In genomic region chr12:78206571-78206960, GRCm38 (mm10) we compare ENCODE assay signal across 21 mouse cellular contexts. TPM values are rescaled to one million over a fixed set of nuclear protein-coding genes. Genes with fewer than 3 reads are reported as not detected.
DNase-seq lines count a peak whose midpoint lies in the region; ATAC-seq and TF ChIP-seq lines count a peak whose summit lies in the region.
"Had no signal": no experiment of that assay in that cellular context is flagged by ENCODE, and none has a peak within 500 bp of the region (broad histone marks: within the 10 kb centered on the region; RNA-seq: fewer than 3 reads in every experiment).

No protein-coding gene starts in this region.

- H3K27ac ChIP-seq in liver, adult 2 months (replicated peaks; ENCODE audit: insufficient read depth, low read depth, low read length), result peak overlapping the region; percentile 93
- H3K27ac ChIP-seq in liver, embryonic 11.5 days (ENCODE audit: low read depth, low read length), result no peak overlapping the region
- no peak overlapping the region for H3K27ac ChIP-seq in CH12.LX (ENCODE audit: insufficient read depth, low read depth)
- H3K27ac ChIP-seq in bone marrow macrophage, adult 2 months (ENCODE audit: insufficient read depth, low read depth, low read length), result 0 out of 2 replicates have a peak overlapping the region, but pooled peaks have one; percentile 9
- H3K27ac ChIP-seq: embryonic facial prominence, embryonic 12.5 days; heart, embryonic 10.5 days; liver, embryonic 13.5 days; neural tube, embryonic 12.5 days had no signal

- no peak for TF ChIP-seq POLR2A in liver, adult 2 months (IDR thresholded peaks at IDR 0.05; ENCODE audit: extremely low read depth, insufficient read depth, low read length)
- TF ChIP-seq POLR2A in CH12.LX (IDR thresholded peaks at IDR 0.05; ENCODE audit: low read depth, low read length), result no peak
- no peak for TF ChIP-seq POLR2A in bone marrow macrophage, adult 2 months (IDR thresholded peaks at IDR 0.05; ENCODE audit: borderline replicate concordance, low read depth, low read length)

- TF ChIP-seq CTCF in liver, adult 2 months (IDR thresholded peaks at IDR 0.05; ENCODE audit: low read depth, low read length), result no peak
- TF ChIP-seq CTCF in CH12.LX (conservative IDR thresholded peaks at IDR 0.05 in 1 of 2, IDR thresholded peaks at IDR 0.05 in 1 of 2; ENCODE audit: low read depth in 2 of 2, low read length in 2 of 2), result no peak
- no peak for TF ChIP-seq CTCF in bone marrow macrophage, adult 2 months (IDR thresholded peaks at IDR 0.05; ENCODE audit: low read depth, low read length)

- no peak for ATAC-seq in liver, embryonic 11.5 days (replicated peaks; ENCODE audit: low FRiP score)
- peak; percentile 8 for ATAC-seq in megakaryocyte, adult 5-6 weeks (ENCODE audit: poor library complexity, severe bottlenecking)
- ATAC-seq in frontal cortex, adult (ENCODE audit: low TSS enrichment), result no peak

- no peak for TF ChIP-seq EP300 in CH12.LX (IDR thresholded peaks at IDR 0.05; ENCODE audit: low read length)

- no peak for TF ChIP-seq RAD21 in CH12.LX (IDR thresholded peaks at IDR 0.05; ENCODE audit: low read depth, low read length)

- in situ Hi-C loops in CH12.LX (cut with MboI; ENCODE audit: low pct_ligation_motif_present, low pct_unique_long_range_greater_than_20kb, low sequenced_read_pairs), result loop anchor here (25.0 kb wide), 1 partner anchor 656 kb away; the partner anchor contains the start of genes Atp6v1d and Eif2s1

- H3K36me3 ChIP-seq in liver, adult 2 months (ENCODE audit: control insufficient read depth, insufficient read depth, low read length), result no peaks in the 10 kb centered on the region
- H3K36me3 ChIP-seq in liver, embryonic 11.5 days (ENCODE audit: control insufficient read depth, insufficient read depth, low read length), result no peaks in the 10 kb centered on the region
- H3K36me3 ChIP-seq in CH12.LX (replicated peaks in 1 of 2; ENCODE audit: control insufficient read depth in 1 of 2, insufficient read depth in 1 of 2, low read length in 1 of 2), result no peaks in the 10 kb centered on the region
- H3K36me3 ChIP-seq: embryonic facial prominence, embryonic 12.5 days; heart, embryonic 10.5 days; liver, embryonic 13.5 days; neural tube, embryonic 12.5 days had no signal

- no peaks in the 10 kb centered on the region for H3K27me3 ChIP-seq in liver, adult 2 months (ENCODE audit: control insufficient read depth, insufficient read depth, low read length)
- no peaks in the 10 kb centered on the region for H3K27me3 ChIP-seq in liver, embryonic 11.5 days (replicated peaks; ENCODE audit: control insufficient read depth, insufficient read depth, low read length)
- H3K27me3 ChIP-seq in CH12.LX (replicated peaks), result no peaks in the 10 kb centered on the region
- H3K27me3 ChIP-seq: embryonic facial prominence, embryonic 12.5 days; liver, embryonic 13.5 days; neural tube, embryonic 12.5 days had no signal

- H3K9ac ChIP-seq in liver, adult 2 months (ENCODE audit: low read depth, low read length), result peak overlapping the region; percentile 61; the same call in 1 of the 2 replicates
- H3K9ac ChIP-seq in liver, embryonic 11.5 days (ENCODE audit: low read depth, low read length), result no peak overlapping the region
- H3K9ac ChIP-seq in CH12.LX (ENCODE audit: insufficient read depth, low read depth), result 0 out of 2 replicates have a peak overlapping the region, but pooled peaks have one; percentile 2
- H3K9ac ChIP-seq: embryonic facial prominence, embryonic 12.5 days; liver, embryonic 13.5 days; neural tube, embryonic 12.5 days had no signal

- H3K9me3 ChIP-seq in liver, embryonic 11.5 days (ENCODE audit: control insufficient read depth, low read length), result no peaks in the 10 kb centered on the region
- H3K9me3 ChIP-seq in CH12.LX (replicated peaks; ENCODE audit: low read length), result no peaks in the 10 kb centered on the region
- H3K9me3 ChIP-seq: embryonic facial prominence, embryonic 12.5 days; heart, embryonic 10.5 days; liver, embryonic 13.5 days; neural tube, embryonic 12.5 days had no signal

- H3K4me3 ChIP-seq in liver, adult 2 months (ENCODE audit: insufficient read depth, low read depth, low read length), result no peak overlapping the region
- no peak overlapping the region for H3K4me3 ChIP-seq in liver, embryonic 11.5 days (ENCODE audit: low read depth, low read length)
- H3K4me3 ChIP-seq in CH12.LX (replicated peaks in 1 of 3; ENCODE audit: low read depth in 2 of 3, low read length in 2 of 3, poor library complexity in 1 of 3), result peak overlapping the region in 1 of 3 experiments; percentile 21
- H3K4me3 ChIP-seq in bone marrow macrophage, adult 2 months (ENCODE audit: insufficient read depth, low read length), result peak overlapping the region; percentile 43
- H3K4me3 ChIP-seq: embryonic facial prominence, embryonic 12.5 days; heart, embryonic 10.5 days; liver, embryonic 13.5 days; neural tube, embryonic 12.5 days had no signal

- DNase-seq in liver, adult 2 months (ENCODE audit: extremely low read depth, low read depth, low spot score), result no peak
- DNase-seq in liver, embryonic 11.5 days (ENCODE audit: low spot score), result no peak
- DNase-seq in CH12.LX (ENCODE audit: extremely low read depth), result no peak
- DNase-seq in spleen, postnatal 10 days (ENCODE audit: low spot score in 2 of 2), result no peak

- H3K4me2 ChIP-seq in liver, embryonic 11.5 days, result no peak overlapping the region
- H3K4me2 ChIP-seq in CH12.LX (ENCODE audit: insufficient read depth, low read depth, poor library complexity, severe bottlenecking), result peak overlapping the region; percentile 47
- H3K4me2 ChIP-seq: embryonic facial prominence, embryonic 12.5 days had no signal

- WGBS in liver, adult 2 months, result 63% methylated on average over 4 of the region's 4 CpGs
- WGBS in liver, embryonic 11.5 days, result 79% methylated on average over 4 of the region's 4 CpGs

- H3K79me2 ChIP-seq in liver, adult 2 months (ENCODE audit: control insufficient read depth, insufficient read depth, low read length), result 0 out of 2 replicates have a peak, but pooled peaks cover 3% of the 10 kb centered on the region
- no peaks in the 10 kb centered on the region for H3K79me2 ChIP-seq in CH12.LX (replicated peaks; ENCODE audit: control insufficient read depth, extremely low read depth, insufficient read depth, poor library complexity, severe bottlenecking)

- peaks cover 16% of the 10 kb centered on the region for H3K4me1 ChIP-seq in liver, adult 2 months (ENCODE audit: control insufficient read depth, insufficient read depth, low read length)
- H3K4me1 ChIP-seq in liver, embryonic 11.5 days (replicated peaks; ENCODE audit: control insufficient read depth, insufficient read depth, low read length), result no peaks in the 10 kb centered on the region
- H3K4me1 ChIP-seq in CH12.LX (ENCODE audit: control insufficient read depth in 1 of 2, insufficient read depth in 2 of 2), result peaks cover 0 to 11% of the 10 kb centered on the region in 2 experiments; a peak in 2 of 4 replicates
- peaks cover 4% of the 10 kb centered on the region for H3K4me1 ChIP-seq in bone marrow macrophage, adult 2 months (ENCODE audit: control insufficient read depth, insufficient read depth, low read length)
- H3K4me1 ChIP-seq: embryonic facial prominence, embryonic 12.5 days; heart, embryonic 10.5 days; liver, embryonic 13.5 days; neural tube, embryonic 12.5 days had no signal

- dilution Hi-C loops in CH12.LX (cut with MboI; ENCODE audit: extremely low pct_ligation_motif_present, extremely low pct_unique_long_range_greater_than_20kb, low sequenced_read_pairs), result no loop called here

TF ChIP-seq in CH12.LX, 34 proteins besides CTCF, POLR2A, EP300 and RAD21:
- TF ChIP-seq MAX (IDR thresholded peaks at IDR 0.05; ENCODE audit: low read length), result no peak
- TF ChIP-seq IRF4 (IDR thresholded peaks at IDR 0.05; ENCODE audit: low read depth, low read length), result peak; percentile 37; the same call in 1 of the 2 replicates
- peak; percentile 18; the same call in 1 of the 2 replicates for TF ChIP-seq TCF12 (IDR thresholded peaks at IDR 0.05; ENCODE audit: low read depth, low read length)
- TF ChIP-seq POLR2AphosphoS2 (IDR thresholded peaks at IDR 0.05; ENCODE audit: low read depth, low read length), result no peak
TF ChIP-seq in CH12.LX: peak in this region for 2.

RNA-seq across cellular contexts. Expression of gene Gm6657, which starts 12.5 kb away (rescaled TPM):
- not detected in 2 replicates for total RNA-seq in liver, adult 2 months (2014; rRNA removed)
- not detected in 2 replicates for polyA plus RNA-seq in liver, adult 2 months (2012; rRNA removed)
- polyA plus RNA-seq in liver, embryonic 11.5 days (2014; fragmentation: Nextera tagmentation; extraction: Ambion mirVana), result not detected in 2 replicates
- not detected in 2 replicates for total RNA-seq in CH12.LX (2012; rRNA removed)
- not detected in 2 replicates for total RNA-seq in CH12.LX (2014; rRNA removed)
- polyA plus RNA-seq in CH12.LX (2012; ENCODE audit: insufficient read length, low read depth), result not detected in 2 replicates
- not detected in 2 replicates for polyA plus RNA-seq in bone marrow macrophage, adult 2 months (2012; ENCODE audit: insufficient read depth, insufficient read length, missing spikeins)
- not detected in 2 replicates for total RNA-seq in megakaryocyte, adult 5-6 weeks (2015)
- total RNA-seq in megakaryocyte, adult 5-6 weeks (2017), result not detected in 2 replicates
- total RNA-seq: adrenal gland, postnatal 14 days; common myeloid progenitor, adult 5-6 weeks; gastrocnemius, postnatal 10 days; heart, postnatal 25 days; left cerebral cortex, postnatal 36 days had no signal
- polyA plus RNA-seq: CD4-positive, CD25-positive, alpha-beta regulatory T cell, adult 4 months; embryonic facial prominence, embryonic 12.5 days; forebrain, embryonic 16.5 days; heart, embryonic 10.5 days; hindbrain, embryonic 16.5 days; kidney, embryonic 16.5 days; liver, embryonic 13.5 days; neural tube, embryonic 12.5 days; spleen, adult 2 months had no signal

RNA-seq across cellular contexts. Expression of gene Gphn, which starts 19.6 kb away (rescaled TPM):
- total RNA-seq in liver, adult 2 months (2014; rRNA removed), result 52.6 and 59.4 TPM in 2 replicates
- polyA plus RNA-seq in liver, adult 2 months (2012; rRNA removed), result 31.6 and 33.5 TPM in 2 replicates
- 12.8 and 13.2 TPM in 2 replicates for polyA plus RNA-seq in liver, embryonic 11.5 days (2014; fragmentation: Nextera tagmentation; extraction: Ambion mirVana)
- total RNA-seq in CH12.LX (2012; rRNA removed) (18.5 and 22.4 TPM in 2 replicates), CH12.LX (2014; rRNA removed) (16.8 and 18.2 TPM in 2 replicates)
- polyA plus RNA-seq in CH12.LX (2012; ENCODE audit: insufficient read length, low read depth), result 13.9 and 16.3 TPM in 2 replicates
- 12.0 and 16.0 TPM in 2 replicates for polyA plus RNA-seq in bone marrow macrophage, adult 2 months (2012; ENCODE audit: insufficient read depth, insufficient read length, missing spikeins)
- total RNA-seq in megakaryocyte, adult 5-6 weeks (2015), result 8.2 and 9.3 TPM in 2 replicates
- total RNA-seq in megakaryocyte, adult 5-6 weeks (2017), result 7.4 and 10.0 TPM in 2 replicates

Comparison
In these comparisons a context has a peak if more than half of its experiments do, and no peak if none do; other contexts are left out.
1. H3K27ac ChIP-seq: peak in liver, adult 2 months (single experiment) and bone marrow macrophage, adult 2 months (single experiment); none in liver, embryonic 11.5 days (single experiment) and CH12.LX (single experiment).